Comparison of ENCODE assay signal across 17 mouse cellular contexts in the genomic region with DNA sequence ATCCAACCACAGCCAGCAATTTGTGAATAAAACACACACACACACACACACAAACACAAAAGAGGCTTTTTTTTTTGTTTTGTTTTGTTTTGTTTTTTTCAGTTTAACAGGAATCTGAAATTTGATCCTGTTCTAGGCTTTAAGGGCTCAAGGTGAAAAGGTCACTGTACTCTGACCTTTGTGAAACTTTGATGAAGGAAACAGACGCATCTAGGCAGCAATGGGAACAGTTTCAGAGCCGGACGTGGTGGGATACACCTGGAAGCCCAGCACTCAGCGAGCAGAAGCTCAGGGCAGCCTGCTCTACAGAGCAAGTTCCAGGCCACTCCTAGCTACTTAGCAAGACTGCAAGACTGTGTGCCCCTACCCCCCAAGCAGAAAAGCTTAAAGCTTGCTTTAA. TPM values are rescaled to one million over a fixed set of nuclear protein-coding genes. Genes with fewer than 3 reads are reported as not detected.
A peak's percentile ranks its signal among the peaks of the same experiment; 100 is the strongest.
DNase-seq lines count a peak whose midpoint lies in the region; ATAC-seq and TF ChIP-seq lines count a peak whose summit lies in the region.
"Had no signal": no experiment of that assay in that cellular context is flagged by ENCODE, and none has a peak within 500 bp of the region (broad histone marks: within the 10 kb centered on the region; RNA-seq: fewer than 3 reads in every experiment).

No protein-coding gene starts in this region.

- H3K27me3 ChIP-seq in liver, adult 2 months (ENCODE audit: control insufficient read depth, insufficient read depth, low read length) = no peaks in the 10 kb centered on the region
- H3K27me3 ChIP-seq in forebrain, embryonic 11.5 days (ENCODE audit: control insufficient read depth, insufficient read depth, low read length) = peaks cover 8% of the 10 kb centered on the region
- H3K27me3 ChIP-seq in hindbrain, embryonic 15.5 days = no peaks in the 10 kb centered on the region
- H3K27me3 ChIP-seq in midbrain, postnatal 0 days (ENCODE audit: insufficient read depth, low read length) = no peaks in the 10 kb centered on the region
- peaks cover 8% of the 10 kb centered on the region for H3K27me3 ChIP-seq in intestine, postnatal 0 days (replicated peaks; ENCODE audit: control insufficient read depth, insufficient read depth, low read length)

- TF ChIP-seq CTCF in liver, adult 2 months (IDR thresholded peaks at IDR 0.05; ENCODE audit: low read depth, low read length) = no peak
- no peak for TF ChIP-seq CTCF in midbrain, postnatal 0 days (IDR thresholded peaks at IDR 0.05)
- no peak for TF ChIP-seq CTCF in intestine, postnatal 0 days (IDR thresholded peaks at IDR 0.05; ENCODE audit: low read depth)

- no peak for ATAC-seq in forebrain, embryonic 11.5 days (replicated peaks; ENCODE audit: low FRiP score)
- no peak for ATAC-seq in hindbrain, embryonic 15.5 days (ENCODE audit: low FRiP score, low read depth)
- ATAC-seq in midbrain, postnatal 0 days (ENCODE audit: low FRiP score) = no peak
- no peak for ATAC-seq in megakaryocyte progenitor cell, adult 5-6 weeks (replicated peaks; ENCODE audit: poor library complexity)
- ATAC-seq in intestine, postnatal 0 days = no peak

- H3K27ac ChIP-seq in liver, adult 2 months (replicated peaks; ENCODE audit: insufficient read depth, low read depth, low read length) = no peak overlapping the region; the same call in 1 of the 2 replicates
- 0 out of 2 replicates have a peak overlapping the region, but pooled peaks have one; percentile 100 for H3K27ac ChIP-seq in forebrain, embryonic 11.5 days (ENCODE audit: low read depth, low read length)
- peak overlapping the region; percentile 100 for H3K27ac ChIP-seq in hindbrain, embryonic 15.5 days (replicated peaks)
- H3K27ac ChIP-seq in midbrain, postnatal 0 days (ENCODE audit: low read depth, low read length) = peak overlapping the region; percentile 99; the same call in 1 of the 2 replicates
- H3K27ac ChIP-seq in intestine, postnatal 0 days (ENCODE audit: low read depth, low read length) = no peak overlapping the region

- no peaks in the 10 kb centered on the region for H3K79me2 ChIP-seq in liver, adult 2 months (ENCODE audit: control insufficient read depth, insufficient read depth, low read length)

- peaks cover 11% of the 10 kb centered on the region for H3K4me1 ChIP-seq in liver, adult 2 months (ENCODE audit: control insufficient read depth, insufficient read depth, low read length)
- H3K4me1 ChIP-seq in forebrain, embryonic 11.5 days (replicated peaks; ENCODE audit: control insufficient read depth, insufficient read depth, low read length) = peaks cover 23% of the 10 kb centered on the region
- H3K4me1 ChIP-seq in hindbrain, embryonic 15.5 days (replicated peaks) = peaks cover 48% of the 10 kb centered on the region
- H3K4me1 ChIP-seq in midbrain, postnatal 0 days (ENCODE audit: insufficient read depth, low read length) = peaks cover 14% of the 10 kb centered on the region
- no peaks in the 10 kb centered on the region for H3K4me1 ChIP-seq in intestine, postnatal 0 days (replicated peaks; ENCODE audit: control insufficient read depth, insufficient read depth, low read length)

- H3K9me3 ChIP-seq in forebrain, embryonic 11.5 days (ENCODE audit: control insufficient read depth, low read length) = peaks cover 2% of the 10 kb centered on the region; the same call in 1 of the 2 replicates
- H3K9me3 ChIP-seq in hindbrain, embryonic 15.5 days = no peaks in the 10 kb centered on the region
- H3K9me3 ChIP-seq in midbrain, postnatal 0 days (ENCODE audit: low read length) = no peaks in the 10 kb centered on the region
- H3K9me3 ChIP-seq in intestine, postnatal 0 days (ENCODE audit: control insufficient read depth) = no peaks in the 10 kb centered on the region

- no peaks in the 10 kb centered on the region for H3K36me3 ChIP-seq in liver, adult 2 months (ENCODE audit: control insufficient read depth, insufficient read depth, low read length)
- peaks cover 7% of the 10 kb centered on the region for H3K36me3 ChIP-seq in forebrain, embryonic 11.5 days (ENCODE audit: control insufficient read depth, insufficient read depth, low read length)
- peaks cover 25% of the 10 kb centered on the region for H3K36me3 ChIP-seq in hindbrain, embryonic 15.5 days
- peaks cover 19% of the 10 kb centered on the region for H3K36me3 ChIP-seq in midbrain, postnatal 0 days (ENCODE audit: insufficient read depth, low read length)
- no peaks in the 10 kb centered on the region for H3K36me3 ChIP-seq in intestine, postnatal 0 days (ENCODE audit: control insufficient read depth, insufficient read depth)

- H3K9ac ChIP-seq in liver, adult 2 months (ENCODE audit: low read depth, low read length) = no peak overlapping the region
- no peak overlapping the region for H3K9ac ChIP-seq in forebrain, embryonic 11.5 days (ENCODE audit: low read length)
- no peak overlapping the region for H3K9ac ChIP-seq in hindbrain, embryonic 15.5 days
- peak overlapping the region; percentile 93; the same call in 1 of the 2 replicates for H3K9ac ChIP-seq in midbrain, postnatal 0 days (replicated peaks; ENCODE audit: low read length, poor library complexity, severe bottlenecking)
- H3K9ac ChIP-seq in intestine, postnatal 0 days (ENCODE audit: low read depth, low read length) = no peak overlapping the region

- peak; percentile 62 for DNase-seq in liver, adult 2 months (ENCODE audit: extremely low read depth, low read depth, low spot score)
- DNase-seq in liver = no peak
- DNase-seq in forebrain, embryonic 11.5 days (ENCODE audit: low spot score) = no peak
- DNase-seq in midbrain, postnatal 0 days (ENCODE audit: low spot score) = no peak
- DNase-seq in kidney, postnatal 14 days = no peak
- DNase-seq: adrenal gland, postnatal 10 days; B cell, adult 2 months; gastrocnemius, postnatal 25 days; kidney, adult 8-10 months; layer of hippocampus, postnatal 36 days; lung, embryonic 14.5 days; spleen, adult 18-20 months; thymus, adult 2 months had no signal

- 9% methylated on average over 4 of the region's 4 CpGs for WGBS in liver, adult 2 months
- WGBS in forebrain, embryonic 11.5 days = 13% methylated on average over 4 of the region's 4 CpGs
- 18% methylated on average over 4 of the region's 4 CpGs for WGBS in hindbrain, embryonic 15.5 days
- WGBS in midbrain, postnatal 0 days = 36% methylated on average over 4 of the region's 4 CpGs
- WGBS in intestine, postnatal 0 days = 24% methylated on average over 4 of the region's 4 CpGs

- no peak overlapping the region for H3K4me3 ChIP-seq in liver, adult 2 months (ENCODE audit: insufficient read depth, low read depth, low read length)
- no peak overlapping the region for H3K4me3 ChIP-seq in forebrain, embryonic 11.5 days (ENCODE audit: low read depth, low read length)
- no peak overlapping the region for H3K4me3 ChIP-seq in hindbrain, embryonic 15.5 days
- H3K4me3 ChIP-seq in midbrain, postnatal 0 days (ENCODE audit: low read depth, low read length) = no peak overlapping the region
- no peak overlapping the region for H3K4me3 ChIP-seq in intestine, postnatal 0 days (ENCODE audit: low read depth, low read length)

- TF ChIP-seq POLR2A in liver, adult 2 months (IDR thresholded peaks at IDR 0.05; ENCODE audit: extremely low read depth, insufficient read depth, low read length) = no peak

- H3K4me2 ChIP-seq in forebrain, embryonic 11.5 days (ENCODE audit: low read depth, low read length, severe bottlenecking) = no peak overlapping the region
- no peak overlapping the region for H3K4me2 ChIP-seq in hindbrain, embryonic 15.5 days
- H3K4me2 ChIP-seq in midbrain, postnatal 0 days (ENCODE audit: low read depth, low read length, poor library complexity, severe bottlenecking) = no peak overlapping the region
- no peak overlapping the region for H3K4me2 ChIP-seq in intestine, postnatal 0 days (replicated peaks; ENCODE audit: low read depth)

RNA-seq across cellular contexts. Expression of gene Zfp428, which starts 1.9 kb away (rescaled TPM):
- 1.4 TPM in 2 replicates for total RNA-seq in liver, adult 2 months (2014; rRNA removed)
- polyA plus RNA-seq in liver, adult 2 months (2012; rRNA removed) = 2.3 and 3.3 TPM in 2 replicates
- polyA plus RNA-seq in forebrain, embryonic 11.5 days (2014; fragmentation: Nextera tagmentation; extraction: Ambion mirVana) = 109 and 114 TPM in 2 replicates
- polyA plus RNA-seq in hindbrain, embryonic 15.5 days (2015; fragmentation: Nextera tagmentation; extraction: Ambion mirVana) = 281 and 307 TPM in 2 replicates
- total RNA-seq in midbrain, postnatal 0 days (2014; rRNA removed) = 209 and 214 TPM in 2 replicates
- 297 and 314 TPM in 2 replicates for polyA plus RNA-seq in midbrain, postnatal 0 days (2015; fragmentation: Nextera tagmentation; extraction: Ambion mirVana)
- 2.0 and 2.2 TPM in 2 replicates for total RNA-seq in megakaryocyte progenitor cell, adult 5-6 weeks (2015)
- total RNA-seq in megakaryocyte progenitor cell, adult 5-6 weeks (2017) = 1.3 and 3.6 TPM in 2 replicates
- 11.2 and 12.8 TPM in 2 replicates for polyA plus RNA-seq in intestine, postnatal 0 days (2015; fragmentation: Nextera tagmentation; extraction: Ambion mirVana)

RNA-seq across cellular contexts. Expression of gene AC161166.1, which starts 7.4 kb away (rescaled TPM):
- total RNA-seq in liver, adult 2 months (2014; rRNA removed) = not detected in 2 replicates
- not detected in 2 replicates for polyA plus RNA-seq in liver, adult 2 months (2012; rRNA removed)
- polyA plus RNA-seq in forebrain, embryonic 11.5 days (2014; fragmentation: Nextera tagmentation; extraction: Ambion mirVana) = 0.96 and 1.3 TPM in 2 replicates
- 1.00 and 1.5 TPM in 2 replicates for polyA plus RNA-seq in hindbrain, embryonic 15.5 days (2015; fragmentation: Nextera tagmentation; extraction: Ambion mirVana)
- not detected in 2 replicates for total RNA-seq in midbrain, postnatal 0 days (2014; rRNA removed)
- 0.47 and 0.78 TPM in 2 replicates for polyA plus RNA-seq in midbrain, postnatal 0 days (2015; fragmentation: Nextera tagmentation; extraction: Ambion mirVana)
- not detected in 2 replicates for total RNA-seq in megakaryocyte progenitor cell, adult 5-6 weeks (2015)
- total RNA-seq in megakaryocyte progenitor cell, adult 5-6 weeks (2017) = not detected in 2 replicates
- polyA plus RNA-seq in intestine, postnatal 0 days (2015; fragmentation: Nextera tagmentation; extraction: Ambion mirVana) = 0.05 TPM in 1 of 2 replicates, not detected in the other
- total RNA-seq: adrenal gland, postnatal 10 days; gastrocnemius, postnatal 25 days; layer of hippocampus, postnatal 36 days had no signal

RNA-seq across cellular contexts. Expression of gene Cadm4, which starts 23.0 kb away (rescaled TPM):
- total RNA-seq in liver, adult 2 months (2014; rRNA removed) = 2.1 and 3.5 TPM in 2 replicates
- 5.3 and 6.5 TPM in 2 replicates for polyA plus RNA-seq in liver, adult 2 months (2012; rRNA removed)
- 7.1 and 8.9 TPM in 2 replicates for polyA plus RNA-seq in forebrain, embryonic 11.5 days (2014; fragmentation: Nextera tagmentation; extraction: Ambion mirVana)
- polyA plus RNA-seq in hindbrain, embryonic 15.5 days (2015; fragmentation: Nextera tagmentation; extraction: Ambion mirVana) = 77.9 and 80.4 TPM in 2 replicates
- 342 and 354 TPM in 2 replicates for total RNA-seq in midbrain, postnatal 0 days (2014; rRNA removed)
- polyA plus RNA-seq in midbrain, postnatal 0 days (2015; fragmentation: Nextera tagmentation; extraction: Ambion mirVana) = 82.0 and 88.1 TPM in 2 replicates
- total RNA-seq in megakaryocyte progenitor cell, adult 5-6 weeks (2015) = not detected in 2 replicates
- not detected in 2 replicates for total RNA-seq in megakaryocyte progenitor cell, adult 5-6 weeks (2017)
- 1.4 and 1.7 TPM in 2 replicates for polyA plus RNA-seq in intestine, postnatal 0 days (2015; fragmentation: Nextera tagmentation; extraction: Ambion mirVana)

RNA-seq across cellular contexts. Expression of gene Irgq, which starts 25.6 kb away (rescaled TPM):
- 3.0 and 4.8 TPM in 2 replicates for total RNA-seq in liver, adult 2 months (2014; rRNA removed)
- polyA plus RNA-seq in liver, adult 2 months (2012; rRNA removed) = 12.5 and 14.0 TPM in 2 replicates
- 16.1 and 16.4 TPM in 2 replicates for polyA plus RNA-seq in forebrain, embryonic 11.5 days (2014; fragmentation: Nextera tagmentation; extraction: Ambion mirVana)
- polyA plus RNA-seq in hindbrain, embryonic 15.5 days (2015; fragmentation: Nextera tagmentation; extraction: Ambion mirVana) = 28.5 and 28.7 TPM in 2 replicates
- total RNA-seq in midbrain, postnatal 0 days (2014; rRNA removed) = 115 and 119 TPM in 2 replicates
- 21.8 and 23.9 TPM in 2 replicates for polyA plus RNA-seq in midbrain, postnatal 0 days (2015; fragmentation: Nextera tagmentation; extraction: Ambion mirVana)
- total RNA-seq in megakaryocyte progenitor cell, adult 5-6 weeks (2015) = 3.2 and 4.4 TPM in 2 replicates
- total RNA-seq in megakaryocyte progenitor cell, adult 5-6 weeks (2017) = 4.7 and 5.3 TPM in 2 replicates
- 3.4 TPM in 2 replicates for polyA plus RNA-seq in intestine, postnatal 0 days (2015; fragmentation: Nextera tagmentation; extraction: Ambion mirVana)

RNA-seq across cellular contexts. Expression of gene Pinlyp, which starts 41.0 kb away (rescaled TPM):
- not detected in 2 replicates for total RNA-seq in liver, adult 2 months (2014; rRNA removed)
- polyA plus RNA-seq in liver, adult 2 months (2012; rRNA removed) = not detected in 2 replicates
- not detected in 2 replicates for polyA plus RNA-seq in forebrain, embryonic 11.5 days (2014; fragmentation: Nextera tagmentation; extraction: Ambion mirVana)
- polyA plus RNA-seq in hindbrain, embryonic 15.5 days (2015; fragmentation: Nextera tagmentation; extraction: Ambion mirVana) = 0.25 TPM in 1 of 2 replicates, not detected in the other
- total RNA-seq in midbrain, postnatal 0 days (2014; rRNA removed) = not detected in 2 replicates
- not detected in 2 replicates for polyA plus RNA-seq in midbrain, postnatal 0 days (2015; fragmentation: Nextera tagmentation; extraction: Ambion mirVana)
- total RNA-seq in megakaryocyte progenitor cell, adult 5-6 weeks (2015) = not detected in 2 replicates
- total RNA-seq in megakaryocyte progenitor cell, adult 5-6 weeks (2017) = not detected in 2 replicates
- not detected in 2 replicates for polyA plus RNA-seq in intestine, postnatal 0 days (2015; fragmentation: Nextera tagmentation; extraction: Ambion mirVana)
- total RNA-seq: adrenal gland, postnatal 10 days; gastrocnemius, postnatal 25 days; layer of hippocampus, postnatal 36 days had no signal
- polyA plus RNA-seq: heart, embryonic 14.5 days; lung, embryonic 14.5 days had no signal

Comparison
In these comparisons a context has a peak if more than half of its experiments do, and no peak if none do; other contexts are left out.
1. H3K27ac ChIP-seq: peak in forebrain, embryonic 11.5 days (single experiment), hindbrain, embryonic 15.5 days (single experiment) and midbrain, postnatal 0 days (single experiment); none in liver, adult 2 months (single experiment) and intestine, postnatal 0 days (single experiment).